Mouse (Mus musculus) cortical plate, adult 2 months (tissue): Measurements from ENCODE around the gene Apold1. TPM values are rescaled to one million over a fixed set of nuclear protein-coding genes. Genes with fewer than 3 reads are reported as not detected.

Source experiments
- H3K27ac ChIP-seq: fragments of 200-500 bp; 2 replicates; pipeline ENCODE4 v1.5.1; 2012; ENCODE audit warnings: low read length, control low read depth, inconsistent platforms; ENCODE audit not compliant: insufficient read depth
- H3K4me1 ChIP-seq: fragments of 200-500 bp; 2 replicates; pipeline ENCODE4 v1.6.1; 2011; ENCODE audit warnings: low read length; ENCODE audit not compliant: control insufficient read depth, insufficient read depth
- H3K4me3 ChIP-seq: fragments of 200-500 bp; 2 replicates; pipeline ENCODE4 v1.5.1; 2011; ENCODE audit warnings: mild to moderate bottlenecking, low read length, control low read depth; ENCODE audit not compliant: insufficient read depth
- CTCF ChIP-seq: fragments of 200-500 bp; IDR thresholded peaks from 2 replicates; pipeline ENCODE4 v1.5.1; 2011; ENCODE audit warnings: mild to moderate bottlenecking, control low read depth, low read length; ENCODE audit not compliant: insufficient read depth; ENCODE audit errors: extremely low read depth
- POLR2A ChIP-seq: fragments of 200-500 bp; IDR thresholded peaks from 2 replicates; pipeline ENCODE4 v1.6.1; 2011; ENCODE audit warnings: mild to moderate bottlenecking, low read length, control low read depth; ENCODE audit not compliant: insufficient read depth; ENCODE audit errors: extremely low read depth
- polyA plus RNA-seq: library from polyadenylated mRNA; depleted of rRNA; stranded (reverse); fragments of >200 nt; gene quantifications from 2 replicates; pipeline ENCODE4 v1.2.3, GENCODE M21; 2012

The Apold1 gene
- polyA plus RNA-seq, 1 experiment: 2.9 TPM

GRCm38 (mm10) chr6:134998076-134998475, 16.6 kb downstream of the Apold1 start:
- no peak overlapping the region for H3K4me3 ChIP-seq
- no peak overlapping the region for H3K27ac ChIP-seq
- H3K4me1 ChIP-seq: peaks cover 9% of the 10 kb centered on the region; the same call in 1 of the 2 replicates
- no peak for TF ChIP-seq POLR2A
- no peak for TF ChIP-seq CTCF

GRCm38 (mm10) chr6:134998781-134999180, 17.3 kb downstream of the Apold1 start:
- no peak for TF ChIP-seq CTCF
- TF ChIP-seq POLR2A: no peak
- Histone ChIP-seq H3K4me3 (no peak overlapping the region), H3K27ac (no peak overlapping the region), H3K4me1 (peaks cover 9% of the 10 kb centered on the region; the same call in 1 of the 2 replicates)

GRCm38 (mm10) chr6:135000272-135000671, 18.8 kb downstream of the Apold1 start:
- H3K4me1 ChIP-seq: no peaks in the 10 kb centered on the region
- TF ChIP-seq POLR2A: no peak
- TF ChIP-seq CTCF: no peak
- H3K4me3 ChIP-seq: no peak overlapping the region

GRCm38 (mm10) chr6:135001991-135002390, 20.5 kb downstream of the Apold1 start:
- Histone ChIP-seq H3K4me3 (no peak overlapping the region), H3K27ac (no peak overlapping the region), H3K4me1 (no peaks in the 10 kb centered on the region)
- TF ChIP-seq CTCF (no peak), POLR2A (no peak)

More at GRCm38 (mm10) chr6:135000272-135000671, 18.8 kb downstream of the Apold1 start:
- no peak overlapping the region for H3K27ac ChIP-seq

- no peak overlapping the region for H3K4me3 ChIP-seq
- no peaks in the 10 kb centered on the region for H3K4me1 ChIP-seq
- H3K27ac ChIP-seq: no peak overlapping the region
- TF ChIP-seq POLR2A: no peak
- no peak for TF ChIP-seq CTCF
Measured at GRCm38 (mm10) chr6:135006372-135006771, 24.9 kb downstream of the Apold1 start.

GRCm38 (mm10) chr6:135011048-135011733, 29.7 kb downstream of the Apold1 start, which contains the start of gene Ddx47:
Ddx47 (plus strand) TSS chr6:135011612.
- H3K27ac ChIP-seq: no peak within 1 kb of the TSS
- TF ChIP-seq POLR2A (0 out of 2 replicates have a peak, but pooled peaks have one; percentile 44), CTCF (peak; percentile 98)

GRCm38 (mm10) chr6:135011734-135012116, 30.2 kb downstream of the Apold1 start:
- H3K4me3 ChIP-seq: peak overlapping the region; percentile 66

More at GRCm38 (mm10) chr6:135011048-135011733, 29.7 kb downstream of the Apold1 start, which contains the start of gene Ddx47:
- Histone ChIP-seq H3K4me3 (peak within 1 kb of the TSS; percentile 66), H3K4me1 (peaks cover 4% of the 10 kb centered on the region)

GRCm38 (mm10) chr6:135017211-135017610, 35.7 kb downstream of the Apold1 start:
- TF ChIP-seq POLR2A (no peak), CTCF (no peak)
- Histone ChIP-seq H3K4me1 (peaks cover 6% of the 10 kb centered on the region), H3K4me3 (no peak overlapping the region), H3K27ac (no peak overlapping the region)

More at GRCm38 (mm10) chr6:135011734-135012116, 30.2 kb downstream of the Apold1 start:
- H3K4me1 ChIP-seq: peaks cover 4% of the 10 kb centered on the region
- TF ChIP-seq CTCF: no peak
- no peak for TF ChIP-seq POLR2A
- no peak overlapping the region for H3K27ac ChIP-seq

- TF ChIP-seq POLR2A (no peak), CTCF (no peak)
Measured at GRCm38 (mm10) chr6:135019564-135019963, 38.0 kb downstream of the Apold1 start.

GRCm38 (mm10) chr6:135021633-135022032, 40.1 kb downstream of the Apold1 start:
- H3K4me3 ChIP-seq: no peak overlapping the region
- H3K4me1 ChIP-seq: peaks cover 3% of the 10 kb centered on the region
- no peak for TF ChIP-seq POLR2A
- TF ChIP-seq CTCF: no peak
- no peak overlapping the region for H3K27ac ChIP-seq

More at GRCm38 (mm10) chr6:135019564-135019963, 38.0 kb downstream of the Apold1 start:
- Histone ChIP-seq H3K27ac (no peak overlapping the region), H3K4me3 (no peak overlapping the region), H3K4me1 (peaks cover 3% of the 10 kb centered on the region)
